Mouse (Mus musculus) T-helper 2 cell (primary cell): ENCODE data around the gene Appl2.

ENCODE experiments used
- in situ Hi-C: fragments of 300-600 bp; cut with MboI, MseI; formaldehyde crosslinking; loops from one replicate; pipeline ENCODE4 v1.15.1; 2025; ENCODE audit warnings: high pct_unique_total_duplicates

The Appl2 gene

GRCm38 (mm10) chr10:83565449-83566441 is 82.8 kb downstream of the Appl2 start:
- in situ Hi-C loops: no loop called here

GRCm38 (mm10) chr10:83563005-83563404 is 85.5 kb downstream of the Appl2 start:
- in situ Hi-C loops: no loop called here
